Mouse (Mus musculus) heart, adult 2 months (tissue): ENCODE measurements around the gene Insig1. TPM values are rescaled to one million over a fixed set of nuclear protein-coding genes. Genes with fewer than 3 reads are reported as not detected.

Source experiments
- DNase-seq, 2 experiments: peaks; one replicate each; pipeline ENCODE4 v3.0.0; 2021
- H3K27ac ChIP-seq: fragments of 200-600 bp; 2 replicates; pipeline ENCODE4 v1.8.1; 2022
- H3K27me3 ChIP-seq: fragments of 200-500 bp; 2 replicates; pipeline ENCODE4 v1.6.1; 2012; ENCODE audit warnings: mild to moderate bottlenecking, low read length, inconsistent platforms, mixed read lengths; ENCODE audit not compliant: control insufficient read depth, insufficient read depth
- H3K36me3 ChIP-seq: fragments of 200-500 bp; 2 replicates; pipeline ENCODE4 v1.6.1; 2012; ENCODE audit warnings: low read length, inconsistent platforms; ENCODE audit not compliant: control insufficient read depth, insufficient read depth
- H3K4me1 ChIP-seq: fragments of 200-500 bp; 2 replicates; pipeline ENCODE4 v1.6.1; 2011; ENCODE audit warnings: low read length; ENCODE audit not compliant: control insufficient read depth, insufficient read depth
- H3K4me3 ChIP-seq: fragments of 200-600 bp; 2 replicates; pipeline ENCODE4 v1.8.1; 2022
- H3K79me2 ChIP-seq: fragments of 200-500 bp; replicated peaks from 2 replicates; pipeline ENCODE4 v1.6.1; 2012; ENCODE audit warnings: mild to moderate bottlenecking, inconsistent platforms, low read length, moderate library complexity, mixed read lengths; ENCODE audit not compliant: control insufficient read depth, insufficient read depth
- H3K9ac ChIP-seq: fragments of 200-500 bp; 2 replicates; pipeline ENCODE4 v1.6.1; 2012; ENCODE audit warnings: low read depth, mild to moderate bottlenecking, control low read depth, inconsistent platforms, low read length, mixed read lengths
- CTCF ChIP-seq: fragments of 200-600 bp; IDR thresholded peaks from 2 replicates; pipeline ENCODE4 v1.8.1; 2022; ENCODE audit warnings: antibody characterized with exemption, mild to moderate bottlenecking, moderate library complexity
- EP300 ChIP-seq: fragments of 200-500 bp; IDR thresholded peaks from 2 replicates; pipeline ENCODE4 v1.6.1; 2011; ENCODE audit warnings: low read depth, low read length, control low read depth; ENCODE audit not compliant: insufficient read depth
- POLR2A ChIP-seq: fragments of 200-500 bp; IDR thresholded peaks from 2 replicates; pipeline ENCODE4 v1.6.1; 2011; ENCODE audit warnings: mild to moderate bottlenecking, low read depth, low read length, control low read depth; ENCODE audit not compliant: insufficient read depth
- WGBS: fragments of 180-500 bp; shearing (Covaris S2); methylation state at CpG from one replicate; pipeline ENCODE4 v1.1.7; 2018; 5-methylcytosine and 5-hydroxymethylcytosine counted together
- intact Hi-C: fragments of 180-260 bp; cut with DNase I; formaldehyde crosslinking; loops from one replicate; pipeline ENCODE4 v1.15.1; 2025
- polyA plus RNA-seq: library from polyadenylated mRNA; depleted of rRNA; stranded (reverse); fragments of >200 nt; gene quantifications from 2 replicates; pipeline ENCODE4 v1.2.3, GENCODE M21; 2012
- total RNA-seq, 2 experiments: library from RNA; stranded (reverse); gene quantifications; 2 replicates each; pipeline ENCODE4 v1.2.3; 2021

Insig1 gene
- total and polyA plus RNA-seq, 3 experiments = 17.3 to 17.5 (median 17.3) TPM

DNA sequence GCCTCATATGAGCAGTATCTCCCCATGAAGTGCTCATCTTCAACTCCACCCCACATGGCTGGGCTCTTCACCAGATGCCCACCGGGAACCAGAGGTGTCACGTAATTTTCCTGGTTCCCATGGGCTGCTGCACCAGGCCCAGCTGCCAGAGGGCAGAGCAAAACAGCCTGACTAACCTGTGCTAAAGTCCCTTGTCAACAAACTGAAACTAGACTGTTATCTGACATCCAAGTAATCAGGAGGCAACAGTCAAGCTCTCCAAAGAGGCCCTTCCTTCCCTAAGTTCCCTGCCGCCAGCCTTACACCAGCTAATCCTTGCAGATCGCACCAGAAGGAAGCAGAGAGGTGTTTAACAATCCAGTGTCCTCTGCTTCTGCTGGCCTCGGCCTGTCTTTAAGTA, 4.9 kb upstream of the Insig1 start:
- no peak for DNase-seq
- TF ChIP-seq EP300 (no peak), POLR2A (no peak), CTCF (no peak)
- H3K27me3 ChIP-seq = no peaks in the 10 kb centered on the region
- no peaks in the 10 kb centered on the region for H3K36me3 ChIP-seq
- no peak overlapping the region for H3K4me3 ChIP-seq
- peaks cover 20% of the 10 kb centered on the region for H3K4me1 ChIP-seq
- no peak overlapping the region for H3K27ac ChIP-seq
- no peaks in the 10 kb centered on the region for H3K79me2 ChIP-seq
- intact Hi-C loops = no loop called here
- no peak overlapping the region for H3K9ac ChIP-seq
- 52% methylated on average over 5 of the region's 5 CpGs for WGBS

GRCm38 (mm10) chr5:28070149-28070827, 875 bp upstream of the Insig1 start:
- H3K79me2 ChIP-seq = no peaks in the 10 kb centered on the region
- H3K27me3 ChIP-seq = no peaks in the 10 kb centered on the region
- WGBS = 28% methylated on average over 9 of the region's 9 CpGs
- peak overlapping the region; percentile 89 for H3K4me3 ChIP-seq
- no peaks in the 10 kb centered on the region for H3K36me3 ChIP-seq
- peak in 1 of 2 experiments; percentile 14 for DNase-seq
- peak overlapping the region; percentile 96 for H3K27ac ChIP-seq
- intact Hi-C loops = loop anchor here (2.0 to 5.0 kb wide), 4 partner anchors 31 to 278 kb away; partner anchors contain the start of genes Paxip1 and Rbm33
- peaks cover 21% of the 10 kb centered on the region for H3K4me1 ChIP-seq
- TF ChIP-seq CTCF = no peak
- no peak for TF ChIP-seq POLR2A
- peak overlapping the region; percentile 68 for H3K9ac ChIP-seq

GRCm38 (mm10) chr5:28071456-28072223, 477 bp downstream of the Insig1 start:
- TF ChIP-seq EP300 (no peak), CTCF (no peak), POLR2A (no peak)
- peak overlapping the region; percentile 81 for H3K9ac ChIP-seq
- H3K27ac ChIP-seq = peak overlapping the region; percentile 93
- H3K4me1 ChIP-seq = peaks cover 13% of the 10 kb centered on the region
- under 1% methylated on average over 50 of the region's 50 CpGs for WGBS
- H3K27me3 ChIP-seq = no peaks in the 10 kb centered on the region
- intact Hi-C loops = loop anchor here (2.0 to 5.0 kb wide), 4 partner anchors 33 to 279 kb away; partner anchors contain the start of genes Paxip1 and Rbm33
- no peaks in the 10 kb centered on the region for H3K79me2 ChIP-seq
- H3K4me3 ChIP-seq = peak overlapping the region; percentile 89
- H3K36me3 ChIP-seq = no peaks in the 10 kb centered on the region
- peak; percentile 75 to 86 for DNase-seq

GRCm38 (mm10) chr5:28079431-28079830, 8.3 kb downstream of the Insig1 start:
- 78% methylated on average over 2 of the region's 2 CpGs for WGBS
- no peak for DNase-seq
- no peak overlapping the region for H3K4me3 ChIP-seq
- no peaks in the 10 kb centered on the region for H3K36me3 ChIP-seq
- H3K79me2 ChIP-seq = no peaks in the 10 kb centered on the region
- H3K4me1 ChIP-seq = no peaks in the 10 kb centered on the region
- TF ChIP-seq CTCF (no peak), POLR2A (no peak), EP300 (no peak)
- no peak overlapping the region for H3K27ac ChIP-seq
- intact Hi-C loops = no loop called here
- H3K9ac ChIP-seq = no peak overlapping the region
- no peaks in the 10 kb centered on the region for H3K27me3 ChIP-seq

GRCm38 (mm10) chr5:28081127-28081526, 10.0 kb downstream of the Insig1 start:
- Histone ChIP-seq H3K36me3 (no peaks in the 10 kb centered on the region), H3K27me3 (no peaks in the 10 kb centered on the region), H3K4me1 (no peaks in the 10 kb centered on the region), H3K27ac (no peak overlapping the region), H3K4me3 (no peak overlapping the region), H3K79me2 (no peaks in the 10 kb centered on the region), H3K9ac (no peak overlapping the region)
- WGBS = 57% methylated on average over 2 of the region's 2 CpGs
- no peak for DNase-seq
- intact Hi-C loops = no loop called here
- TF ChIP-seq CTCF = no peak
- TF ChIP-seq EP300 = no peak
- no peak for TF ChIP-seq POLR2A

DNA sequence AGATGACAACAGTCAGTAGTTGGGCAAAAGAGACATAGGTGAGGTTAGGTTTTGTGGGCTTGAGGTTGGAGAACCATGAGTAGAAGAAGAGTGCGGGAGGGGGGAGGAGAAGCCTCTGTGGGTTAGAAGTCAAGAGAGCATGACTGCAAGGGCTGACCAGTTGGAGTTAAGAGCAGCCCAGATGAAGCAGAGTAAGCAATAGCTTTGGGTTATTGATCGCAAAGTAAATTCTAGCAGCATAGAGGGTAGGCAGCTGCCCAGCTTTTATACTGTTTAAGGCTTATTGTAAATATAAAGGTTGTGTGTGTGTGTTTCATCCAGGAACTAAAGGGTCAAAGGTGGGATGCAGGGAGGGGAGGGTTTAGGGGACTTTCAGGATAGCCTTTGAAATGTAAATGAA, 10.7 kb downstream of the Insig1 start:
- TF ChIP-seq POLR2A = no peak
- no peak for TF ChIP-seq EP300
- no peak for TF ChIP-seq CTCF
- intact Hi-C loops = no loop called here

More for the DNA sequence above, 10.7 kb downstream of the Insig1 start:
- Histone ChIP-seq H3K27ac (no peak overlapping the region), H3K79me2 (no peaks in the 10 kb centered on the region), H3K36me3 (no peaks in the 10 kb centered on the region), H3K27me3 (no peaks in the 10 kb centered on the region), H3K4me1 (no peaks in the 10 kb centered on the region), H3K4me3 (no peak overlapping the region), H3K9ac (no peak overlapping the region)
- WGBS = 88% methylated on average over 2 of the region's 2 CpGs
- no peak for DNase-seq
